ENCODE assay signal across 20 mouse cellular contexts in genomic region chr10:19426835-19427234, GRCm38 (mm10).
"Had no signal": no experiment of that assay in that cellular context is flagged by ENCODE, and none has a peak within 500 bp of the region (broad histone marks: within the 10 kb centered on the region; RNA-seq: fewer than 3 reads in every experiment).

No protein-coding gene starts in this region.

- H3K36me3 ChIP-seq: kidney, embryonic 15.5 days; liver, embryonic 13.5 days; neural tube, embryonic 12.5 days; neural tube, embryonic 15.5 days had no signal

- H3K27ac ChIP-seq: kidney, embryonic 15.5 days; left cerebral cortex, adult 2 months; liver, embryonic 13.5 days; macrophage; neural tube, embryonic 12.5 days; neural tube, embryonic 15.5 days; stomach, postnatal 0 days had no signal

- H3K4me1 ChIP-seq: kidney, embryonic 15.5 days; liver, embryonic 13.5 days; neural tube, embryonic 12.5 days; neural tube, embryonic 15.5 days had no signal

- H3K4me2 ChIP-seq: kidney, embryonic 15.5 days; liver, embryonic 13.5 days; lung, embryonic 14.5 days; midbrain, embryonic 11.5 days; neural tube, embryonic 12.5 days; neural tube, embryonic 15.5 days had no signal

- ATAC-seq: lung, postnatal 0 days had no signal

- H3K9ac ChIP-seq: kidney, embryonic 15.5 days; liver, embryonic 13.5 days; lung, embryonic 14.5 days; neural tube, embryonic 12.5 days; neural tube, embryonic 15.5 days had no signal

- H3K27me3 ChIP-seq: kidney, embryonic 15.5 days; liver, embryonic 13.5 days; neural tube, embryonic 12.5 days; neural tube, embryonic 15.5 days had no signal

- H3K9me3 ChIP-seq: kidney, embryonic 15.5 days; liver, embryonic 13.5 days; neural tube, embryonic 12.5 days; neural tube, embryonic 15.5 days had no signal

- DNase-seq: kidney, adult 11 months; kidney, adult 8-10 months; kidney, postnatal 10 days; kidney, postnatal 36 days; layer of hippocampus, postnatal 36 days; liver, embryonic 13.5 days; lung, embryonic 14.5 days; right cerebral cortex, adult 18-20 months; right cerebral cortex, postnatal 14 days; right cerebral cortex, postnatal 4 days; thymus, adult 2 months; thymus, postnatal 25 days had no signal

- H3K4me3 ChIP-seq: kidney, embryonic 15.5 days; left cerebral cortex, adult 2 months; liver, embryonic 13.5 days; neural tube, embryonic 12.5 days; neural tube, embryonic 15.5 days had no signal
